Mouse (Mus musculus): ENCODE results near the gene Akr1c14. TPM values are rescaled to one million over a fixed set of nuclear protein-coding genes. Genes with fewer than 3 reads are reported as not detected.

Akr1c14 gene
- polyA plus RNA-seq (2011; ENCODE audit: insufficient read depth, insufficient read length, low read depth, missing spikeins), result 1.4 and 1.7 TPM in 2 replicates

GRCm38 (mm10) chr13:4048719-4049118 is at the start of gene Akr1c14:
Gene Akr1c14 (plus strand): TSS chr13:4049011.
- TF ChIP-seq EP300 (IDR thresholded peaks at IDR 0.05; ENCODE audit: insufficient read depth, low read depth, low read length), result no peak
- no peak for TF ChIP-seq POLR2A (IDR thresholded peaks at IDR 0.05; ENCODE audit: insufficient read depth, low read length)
- TF ChIP-seq CTCF (IDR thresholded peaks at IDR 0.05; ENCODE audit: low read depth, low read length), result no peak
- Histone ChIP-seq H3K27me3 (ENCODE audit: control insufficient read depth, insufficient read depth, low read length, poor library complexity, severe bottlenecking) (no peaks in the 10 kb centered on the region), H3K27ac (ENCODE audit: insufficient read depth, low read length) (no peak within 1 kb of the TSS), H3K36me3 (ENCODE audit: control insufficient read depth, insufficient read depth, low read length, poor library complexity, severe bottlenecking) (no peaks in the 10 kb centered on the region), H3K4me1 (ENCODE audit: control insufficient read depth, insufficient read depth, low read length) (no peaks in the 10 kb centered on the region), H3K9ac (ENCODE audit: low read depth, poor library complexity, severe bottlenecking) (no peak within 1 kb of the TSS), H3K9me3 (replicated peaks; ENCODE audit: control insufficient read depth, insufficient read depth, low read length, poor library complexity, severe bottlenecking) (no peaks in the 10 kb centered on the region), H3K4me3 (ENCODE audit: low read depth, low read length) (no peak within 1 kb of the TSS)

GRCm38 (mm10) chr13:4001687-4002086 is 47.1 kb upstream of the Akr1c14 start:
- TF ChIP-seq POLR2A (IDR thresholded peaks at IDR 0.05; ENCODE audit: insufficient read depth, low read length) (no peak), CTCF (IDR thresholded peaks at IDR 0.05; ENCODE audit: low read depth, low read length) (peak; percentile 66), EP300 (IDR thresholded peaks at IDR 0.05; ENCODE audit: insufficient read depth, low read depth, low read length) (no peak)
- H3K9ac ChIP-seq (ENCODE audit: low read depth, poor library complexity, severe bottlenecking), result no peak overlapping the region
- H3K4me1 ChIP-seq (ENCODE audit: control insufficient read depth, insufficient read depth, low read length), result no peaks in the 10 kb centered on the region
- no peaks in the 10 kb centered on the region for H3K27me3 ChIP-seq (ENCODE audit: control insufficient read depth, insufficient read depth, low read length, poor library complexity, severe bottlenecking)
- H3K27ac ChIP-seq (ENCODE audit: insufficient read depth, low read length), result no peak overlapping the region
- H3K4me3 ChIP-seq (ENCODE audit: low read depth, low read length), result no peak overlapping the region
- no peaks in the 10 kb centered on the region for H3K9me3 ChIP-seq (replicated peaks; ENCODE audit: control insufficient read depth, insufficient read depth, low read length, poor library complexity, severe bottlenecking)
- no peaks in the 10 kb centered on the region for H3K36me3 ChIP-seq (ENCODE audit: control insufficient read depth, insufficient read depth, low read length, poor library complexity, severe bottlenecking)

GRCm38 (mm10) chr13:4010784-4011183 is 38.0 kb upstream of the Akr1c14 start:
- no peak overlapping the region for H3K4me3 ChIP-seq (ENCODE audit: low read depth, low read length)
- no peaks in the 10 kb centered on the region for H3K36me3 ChIP-seq (ENCODE audit: control insufficient read depth, insufficient read depth, low read length, poor library complexity, severe bottlenecking)
- no peak overlapping the region for H3K9ac ChIP-seq (ENCODE audit: low read depth, poor library complexity, severe bottlenecking)
- H3K27ac ChIP-seq (ENCODE audit: insufficient read depth, low read length), result no peak overlapping the region
- H3K27me3 ChIP-seq (ENCODE audit: control insufficient read depth, insufficient read depth, low read length, poor library complexity, severe bottlenecking), result no peaks in the 10 kb centered on the region
- no peaks in the 10 kb centered on the region for H3K9me3 ChIP-seq (replicated peaks; ENCODE audit: control insufficient read depth, insufficient read depth, low read length, poor library complexity, severe bottlenecking)
- no peak for TF ChIP-seq EP300 (IDR thresholded peaks at IDR 0.05; ENCODE audit: insufficient read depth, low read depth, low read length)
- no peak for TF ChIP-seq CTCF (IDR thresholded peaks at IDR 0.05; ENCODE audit: low read depth, low read length)
- TF ChIP-seq POLR2A (IDR thresholded peaks at IDR 0.05; ENCODE audit: insufficient read depth, low read length), result no peak
- no peaks in the 10 kb centered on the region for H3K4me1 ChIP-seq (ENCODE audit: control insufficient read depth, insufficient read depth, low read length)

GRCm38 (mm10) chr13:4013811-4014210 is 35.0 kb upstream of the Akr1c14 start:
- Histone ChIP-seq H3K27me3 (ENCODE audit: control insufficient read depth, insufficient read depth, low read length, poor library complexity, severe bottlenecking) (no peaks in the 10 kb centered on the region), H3K36me3 (ENCODE audit: control insufficient read depth, insufficient read depth, low read length, poor library complexity, severe bottlenecking) (no peaks in the 10 kb centered on the region), H3K9ac (ENCODE audit: low read depth, poor library complexity, severe bottlenecking) (no peak overlapping the region), H3K4me1 (ENCODE audit: control insufficient read depth, insufficient read depth, low read length) (no peaks in the 10 kb centered on the region), H3K4me3 (ENCODE audit: low read depth, low read length) (no peak overlapping the region), H3K9me3 (replicated peaks; ENCODE audit: control insufficient read depth, insufficient read depth, low read length, poor library complexity, severe bottlenecking) (no peaks in the 10 kb centered on the region), H3K27ac (ENCODE audit: insufficient read depth, low read length) (no peak overlapping the region)
- no peak for TF ChIP-seq POLR2A (IDR thresholded peaks at IDR 0.05; ENCODE audit: insufficient read depth, low read length)
- no peak for TF ChIP-seq EP300 (IDR thresholded peaks at IDR 0.05; ENCODE audit: insufficient read depth, low read depth, low read length)
- TF ChIP-seq CTCF (IDR thresholded peaks at IDR 0.05; ENCODE audit: low read depth, low read length), result no peak

GRCm38 (mm10) chr13:4029897-4030296 is 18.9 kb upstream of the Akr1c14 start:
- no peaks in the 10 kb centered on the region for H3K27me3 ChIP-seq (ENCODE audit: control insufficient read depth, insufficient read depth, low read length, poor library complexity, severe bottlenecking)
- H3K4me3 ChIP-seq (ENCODE audit: low read depth, low read length), result no peak overlapping the region
- no peaks in the 10 kb centered on the region for H3K36me3 ChIP-seq (ENCODE audit: control insufficient read depth, insufficient read depth, low read length, poor library complexity, severe bottlenecking)
- H3K4me1 ChIP-seq (ENCODE audit: control insufficient read depth, insufficient read depth, low read length), result no peaks in the 10 kb centered on the region
- TF ChIP-seq POLR2A (IDR thresholded peaks at IDR 0.05; ENCODE audit: insufficient read depth, low read length) (no peak), EP300 (IDR thresholded peaks at IDR 0.05; ENCODE audit: insufficient read depth, low read depth, low read length) (no peak), CTCF (IDR thresholded peaks at IDR 0.05; ENCODE audit: low read depth, low read length) (no peak)
- H3K9ac ChIP-seq (ENCODE audit: low read depth, poor library complexity, severe bottlenecking), result no peak overlapping the region
- H3K9me3 ChIP-seq (replicated peaks; ENCODE audit: control insufficient read depth, insufficient read depth, low read length, poor library complexity, severe bottlenecking), result no peaks in the 10 kb centered on the region
- no peak overlapping the region for H3K27ac ChIP-seq (ENCODE audit: insufficient read depth, low read length)

GRCm38 (mm10) chr13:4032512-4032911 is 16.3 kb upstream of the Akr1c14 start:
- TF ChIP-seq EP300 (IDR thresholded peaks at IDR 0.05; ENCODE audit: insufficient read depth, low read depth, low read length) (no peak), CTCF (IDR thresholded peaks at IDR 0.05; ENCODE audit: low read depth, low read length) (no peak), POLR2A (IDR thresholded peaks at IDR 0.05; ENCODE audit: insufficient read depth, low read length) (no peak)
- no peak overlapping the region for H3K4me3 ChIP-seq (ENCODE audit: low read depth, low read length)
- no peak overlapping the region for H3K9ac ChIP-seq (ENCODE audit: low read depth, poor library complexity, severe bottlenecking)
- no peak overlapping the region for H3K27ac ChIP-seq (ENCODE audit: insufficient read depth, low read length)
- no peaks in the 10 kb centered on the region for H3K9me3 ChIP-seq (replicated peaks; ENCODE audit: control insufficient read depth, insufficient read depth, low read length, poor library complexity, severe bottlenecking)
- H3K36me3 ChIP-seq (ENCODE audit: control insufficient read depth, insufficient read depth, low read length, poor library complexity, severe bottlenecking), result no peaks in the 10 kb centered on the region
- no peaks in the 10 kb centered on the region for H3K27me3 ChIP-seq (ENCODE audit: control insufficient read depth, insufficient read depth, low read length, poor library complexity, severe bottlenecking)
- H3K4me1 ChIP-seq (ENCODE audit: control insufficient read depth, insufficient read depth, low read length), result no peaks in the 10 kb centered on the region

Measured in ES-Bruce4 (cell line).